Mouse (Mus musculus): ENCODE measurements around the gene Trim37.
"Not testable (repeated sequence)": the region's sequence is repeated elsewhere in the genome, so short reads cannot be mapped to it uniquely, and the experiment has no call there.

Gene Trim37

DNA sequence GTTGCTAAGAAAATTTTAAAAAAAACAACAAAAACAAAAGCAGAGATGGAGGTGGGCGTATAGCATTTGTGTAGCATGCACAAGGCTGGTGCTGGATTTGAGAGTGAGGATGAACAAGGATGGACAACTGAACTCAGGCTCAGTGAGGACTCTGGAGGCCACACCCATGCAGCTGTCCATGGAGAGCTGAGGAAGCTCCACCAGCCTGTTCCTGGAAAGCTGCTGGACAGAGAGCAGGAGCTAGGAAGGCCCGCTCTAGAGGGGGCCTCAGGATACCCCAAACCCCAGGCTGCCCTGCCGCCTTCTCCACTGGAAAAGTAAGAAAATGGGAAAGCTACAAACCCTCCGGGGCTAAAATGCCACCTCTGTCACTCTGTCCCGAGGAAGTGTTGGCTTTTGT lies 130.4 kb downstream of the Trim37 start:
- in situ Hi-C loops (cut with MboI; ENCODE audit: low pct_unique_long_range_greater_than_20kb in 1 of 2, low sequenced_read_pairs in 2 of 2, unreplicated experiment in 1 of 2), result no loop called here

DNA sequence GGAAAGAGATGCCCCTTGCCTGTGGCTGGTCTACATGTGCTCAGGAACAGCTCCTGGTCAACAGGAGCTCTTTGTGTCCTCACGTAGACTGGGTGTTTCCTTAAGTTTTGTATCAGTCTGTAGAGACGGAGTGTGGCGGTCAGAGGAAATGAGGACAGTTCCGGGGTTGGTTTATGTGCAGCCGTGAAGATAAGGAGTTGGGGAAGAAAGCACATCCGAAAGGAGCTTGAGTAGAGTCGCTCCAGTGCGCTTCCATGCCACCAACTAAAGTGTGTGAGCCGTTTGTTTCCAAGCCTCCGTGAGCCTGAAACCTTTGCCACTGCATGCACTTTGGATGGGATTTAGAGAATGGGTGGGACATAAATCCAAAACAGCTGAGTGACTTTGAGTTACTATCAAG lies 132.9 kb downstream of the Trim37 start:
- in situ Hi-C loops (cut with MboI; ENCODE audit: low pct_unique_long_range_greater_than_20kb in 1 of 2, low sequenced_read_pairs in 2 of 2, unreplicated experiment in 1 of 2), result no loop called here

GRCm38 (mm10) chr11:87261705-87262104 lies 134.8 kb downstream of the Trim37 start:
- in situ Hi-C loops (cut with MboI; ENCODE audit: low pct_unique_long_range_greater_than_20kb in 1 of 2, low sequenced_read_pairs in 2 of 2, unreplicated experiment in 1 of 2), result not testable (repeated sequence)

DNA sequence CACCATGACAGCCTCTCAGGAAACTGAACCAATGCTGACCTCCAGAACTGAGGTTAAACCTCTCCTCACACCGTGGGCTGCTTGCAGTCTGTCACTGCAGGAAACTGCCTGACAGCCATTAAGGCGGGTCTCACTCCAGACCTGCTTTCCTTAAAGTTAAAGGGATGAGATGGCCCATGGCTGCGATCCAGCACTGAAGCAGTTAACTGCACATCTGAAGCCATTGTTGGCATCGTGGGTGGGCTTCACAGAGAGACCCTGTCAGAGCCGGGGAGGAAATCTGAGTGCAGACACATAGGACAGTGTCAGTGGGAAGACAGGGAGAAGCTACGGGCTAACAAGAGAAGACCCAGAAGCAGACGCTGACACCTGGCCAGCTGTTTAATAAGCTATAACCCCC lies 137.1 kb downstream of the Trim37 start:
- in situ Hi-C loops (cut with MboI; ENCODE audit: low pct_unique_long_range_greater_than_20kb in 1 of 2, low sequenced_read_pairs in 2 of 2, unreplicated experiment in 1 of 2), result no loop called here

DNA sequence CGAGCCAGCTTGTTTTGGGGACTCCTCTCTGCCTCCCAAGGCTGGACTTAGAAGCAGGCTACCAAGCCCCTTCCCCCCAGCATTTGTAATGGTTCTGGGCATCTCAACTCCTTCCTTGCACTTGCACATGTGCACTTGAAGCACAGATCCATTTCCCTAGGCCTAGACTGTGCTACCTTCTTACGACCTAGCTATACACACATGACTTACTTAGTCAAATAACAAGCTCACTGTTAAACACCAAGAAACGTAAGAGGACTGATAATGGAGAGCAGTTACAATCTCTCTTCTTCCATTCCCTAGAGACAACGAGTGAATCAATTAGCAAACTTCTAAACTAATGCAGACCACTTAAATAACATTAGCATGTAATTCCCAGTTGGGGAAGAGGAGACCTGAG lies 139.4 kb downstream of the Trim37 start:
- in situ Hi-C loops (cut with MboI; ENCODE audit: low pct_unique_long_range_greater_than_20kb in 1 of 2, low sequenced_read_pairs in 2 of 2, unreplicated experiment in 1 of 2), result no loop called here

DNA sequence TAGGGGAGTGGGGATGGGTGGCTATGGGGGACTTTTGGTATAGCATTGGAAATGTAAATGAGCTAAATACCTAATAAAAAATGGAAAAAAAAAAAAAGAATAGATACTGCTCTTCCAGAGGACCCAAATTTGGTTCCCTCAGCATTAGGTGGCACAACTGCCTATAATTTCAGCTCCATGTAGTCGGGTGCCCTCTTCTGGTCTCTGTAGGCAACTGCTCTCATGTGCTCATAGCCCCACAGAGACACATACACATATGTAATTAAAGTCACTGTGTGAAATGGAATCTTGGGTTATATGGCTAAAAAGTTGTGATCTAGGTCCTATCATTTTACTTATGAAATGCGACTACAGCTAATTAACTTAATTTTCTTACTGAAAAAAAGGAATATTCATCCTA lies 141.9 kb downstream of the Trim37 start:
- in situ Hi-C loops (cut with MboI; ENCODE audit: low pct_unique_long_range_greater_than_20kb in 1 of 2, low sequenced_read_pairs in 2 of 2, unreplicated experiment in 1 of 2), result no loop called here
